Mouse (Mus musculus): Measurements from ENCODE around the gene Krtap26-1. TPM values are rescaled to one million over a fixed set of nuclear protein-coding genes. Genes with fewer than 3 reads are reported as not detected.

The Krtap26-1 gene
- polyA plus RNA-seq (2012) = not detected in 2 replicates

DNA sequence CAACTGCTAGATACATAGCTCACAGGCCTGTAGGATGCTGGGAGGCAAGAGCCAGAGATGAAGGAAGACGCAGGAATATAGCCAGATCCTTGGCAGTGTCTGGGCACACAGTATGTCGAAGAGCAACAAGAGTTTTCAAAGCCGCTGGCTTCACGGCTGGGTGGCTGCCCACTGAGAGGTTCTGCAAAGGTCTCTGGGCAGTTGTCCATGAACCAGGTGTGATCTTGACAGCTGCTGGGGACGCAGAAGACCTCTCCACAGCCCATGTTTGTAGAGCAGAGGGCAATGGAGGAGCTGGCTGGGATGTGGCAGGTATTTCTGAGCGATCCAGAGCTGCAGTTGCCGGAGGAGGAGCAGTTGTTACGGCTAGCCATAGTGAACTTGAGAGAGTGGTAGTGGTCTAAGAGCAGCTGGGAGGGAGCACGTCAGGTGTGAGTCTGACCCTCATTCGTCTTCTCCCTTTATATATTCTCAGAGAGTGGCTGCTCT is at the start of gene Krtap26-1:
Gene Krtap26-1 (minus strand): TSS at position 439 of the 489 bp plus-strand sequence.
- no peak for TF ChIP-seq GATA1 (IDR thresholded peaks at IDR 0.05; ENCODE audit: low read length)

DNA sequence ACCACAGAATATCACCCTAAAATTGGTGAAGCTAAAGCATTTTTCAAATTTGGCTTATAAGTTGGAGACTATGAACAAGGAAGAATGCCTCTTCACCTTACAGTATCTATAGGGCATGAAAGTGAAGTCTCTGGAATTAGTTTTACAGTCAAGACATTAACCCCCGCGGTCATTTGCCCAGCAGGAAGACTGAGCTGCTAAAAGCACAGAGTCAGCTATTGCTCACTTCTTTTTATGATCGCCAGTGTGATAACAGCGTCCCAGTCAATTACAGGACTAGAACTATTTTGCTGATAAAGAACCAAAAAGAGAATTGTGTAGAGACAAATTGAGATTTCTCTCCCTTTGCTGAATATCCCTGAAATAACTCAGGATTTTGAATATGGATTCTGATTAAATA is 48.7 kb upstream of the Krtap26-1 start:
- no peak for TF ChIP-seq GATA1 (IDR thresholded peaks at IDR 0.05; ENCODE audit: low read length)

DNA sequence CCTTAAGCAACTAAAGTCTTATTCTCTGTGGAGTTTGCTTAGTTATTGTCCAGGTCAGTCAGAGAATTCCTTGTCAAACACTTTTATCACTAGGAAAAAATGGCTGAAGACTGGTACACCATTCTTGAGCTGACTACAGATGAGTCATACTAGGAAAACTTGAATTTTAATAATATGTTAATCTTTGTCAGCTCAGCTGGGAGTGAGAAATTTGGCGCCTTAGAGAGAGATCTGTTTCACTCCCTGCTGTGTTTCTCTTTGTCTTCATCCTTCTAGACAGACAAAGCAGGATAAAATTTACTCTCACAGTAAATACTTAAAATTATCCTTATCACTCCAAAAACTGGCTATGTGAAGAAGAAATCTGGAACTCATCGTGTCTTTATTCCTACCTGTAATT is 33.7 kb upstream of the Krtap26-1 start:
- no peak for TF ChIP-seq GATA1 (IDR thresholded peaks at IDR 0.05; ENCODE audit: low read length)

DNA sequence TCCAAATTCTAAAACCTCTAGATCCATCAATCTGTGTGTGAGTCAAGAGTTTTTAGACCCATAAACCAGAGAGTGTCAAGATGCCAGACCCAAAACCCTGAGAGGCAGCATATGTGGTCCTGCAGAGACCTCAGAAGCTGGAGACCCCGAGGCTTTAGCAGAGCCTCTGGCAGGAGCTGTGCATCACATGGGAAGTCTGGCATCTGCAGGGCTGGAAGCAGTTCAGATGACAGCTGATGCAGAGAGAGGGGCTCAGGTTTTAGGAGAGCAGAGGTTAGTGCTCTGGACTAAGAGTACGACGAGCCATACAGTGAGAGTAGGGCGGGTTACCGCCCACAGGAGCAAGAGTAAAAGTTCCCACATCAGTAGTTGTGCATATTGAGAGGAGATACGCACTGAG is 31.5 kb upstream of the Krtap26-1 start:
- TF ChIP-seq GATA1 (IDR thresholded peaks at IDR 0.05; ENCODE audit: low read length) = no peak

DNA sequence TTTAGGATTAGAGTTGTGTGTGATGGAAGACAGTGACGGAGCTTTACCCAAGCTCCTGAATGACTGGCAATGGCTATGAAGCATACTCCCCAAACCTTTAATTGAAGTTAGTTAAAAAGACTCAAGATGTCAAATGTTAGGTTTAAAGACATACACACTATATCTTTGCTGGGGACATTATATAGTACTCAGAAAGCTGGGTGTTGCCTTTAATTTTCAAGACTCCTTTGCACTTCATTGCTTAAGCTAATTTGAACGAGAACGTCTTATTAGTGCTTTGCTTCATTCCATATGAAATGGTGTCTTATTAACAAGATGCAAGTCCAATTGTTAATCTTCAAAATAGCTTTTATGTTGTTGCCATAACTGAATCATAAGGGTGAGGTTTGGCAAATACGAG is 24.0 kb upstream of the Krtap26-1 start, which contains the start of gene Krtap27-1:
Gene Krtap27-1 (minus strand): TSS at position 101 of the 400 bp plus-strand sequence.
- TF ChIP-seq GATA1 (IDR thresholded peaks at IDR 0.05; ENCODE audit: low read length) = no peak

DNA sequence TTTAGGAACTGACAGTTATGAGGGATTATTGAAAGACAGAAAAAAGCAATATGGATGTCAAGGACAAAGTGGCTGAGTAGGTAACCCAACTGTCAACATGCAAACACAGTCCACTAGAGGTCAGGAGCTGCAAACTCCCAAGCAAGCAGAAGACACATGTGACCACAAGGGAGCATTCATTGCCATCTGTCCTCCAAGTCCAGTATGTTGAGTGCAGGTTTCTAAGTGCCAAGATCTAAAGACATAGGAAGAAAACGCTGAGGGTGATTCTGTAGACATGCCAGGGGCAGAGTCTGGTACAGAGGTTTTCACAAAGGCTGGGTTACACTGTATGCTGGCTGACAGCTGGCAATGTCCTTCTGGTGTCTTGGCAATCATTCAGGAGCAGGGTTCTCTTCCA is 9.8 kb upstream of the Krtap26-1 start:
- no peak for TF ChIP-seq GATA1 (IDR thresholded peaks at IDR 0.05; ENCODE audit: low read length)

DNA sequence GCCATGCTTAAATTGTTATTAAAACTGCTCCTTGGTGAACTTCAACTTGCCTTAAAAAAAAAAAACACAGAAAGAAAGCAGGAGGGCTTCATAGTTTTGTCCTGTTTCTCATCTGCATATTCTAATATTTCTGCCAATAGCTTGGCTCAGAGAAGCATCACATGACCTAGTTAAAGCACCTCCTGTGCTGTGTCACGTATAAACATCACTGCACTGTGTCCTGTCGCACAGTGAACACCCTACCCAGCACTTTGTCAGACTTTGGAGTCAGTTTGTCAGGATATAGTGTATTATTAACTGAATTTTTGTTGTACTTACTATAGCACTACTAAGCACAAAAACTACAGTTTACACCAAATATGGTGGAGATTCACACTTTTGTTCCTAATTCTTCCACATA is 4.4 kb upstream of the Krtap26-1 start:
- no peak for TF ChIP-seq GATA1 (IDR thresholded peaks at IDR 0.05; ENCODE audit: low read length)

DNA sequence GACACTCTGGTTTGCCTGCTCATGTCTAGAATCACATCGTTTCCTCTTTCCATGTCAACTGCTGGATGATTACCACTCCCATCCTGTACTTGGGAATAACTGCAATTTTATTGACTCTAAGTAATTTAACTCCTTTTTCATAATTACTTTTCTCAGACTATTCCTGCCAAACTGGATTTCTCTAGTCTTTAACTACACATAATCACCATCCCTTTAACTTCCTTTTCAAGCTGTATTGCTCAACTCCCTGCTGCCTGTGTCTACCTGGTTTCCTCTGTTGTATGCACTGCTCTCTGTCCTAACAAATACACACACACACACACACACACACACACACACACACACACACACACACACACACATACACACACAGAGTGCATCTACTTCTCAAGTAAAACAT is 3.5 kb upstream of the Krtap26-1 start:
- TF ChIP-seq GATA1 (IDR thresholded peaks at IDR 0.05; ENCODE audit: low read length) = no peak

DNA sequence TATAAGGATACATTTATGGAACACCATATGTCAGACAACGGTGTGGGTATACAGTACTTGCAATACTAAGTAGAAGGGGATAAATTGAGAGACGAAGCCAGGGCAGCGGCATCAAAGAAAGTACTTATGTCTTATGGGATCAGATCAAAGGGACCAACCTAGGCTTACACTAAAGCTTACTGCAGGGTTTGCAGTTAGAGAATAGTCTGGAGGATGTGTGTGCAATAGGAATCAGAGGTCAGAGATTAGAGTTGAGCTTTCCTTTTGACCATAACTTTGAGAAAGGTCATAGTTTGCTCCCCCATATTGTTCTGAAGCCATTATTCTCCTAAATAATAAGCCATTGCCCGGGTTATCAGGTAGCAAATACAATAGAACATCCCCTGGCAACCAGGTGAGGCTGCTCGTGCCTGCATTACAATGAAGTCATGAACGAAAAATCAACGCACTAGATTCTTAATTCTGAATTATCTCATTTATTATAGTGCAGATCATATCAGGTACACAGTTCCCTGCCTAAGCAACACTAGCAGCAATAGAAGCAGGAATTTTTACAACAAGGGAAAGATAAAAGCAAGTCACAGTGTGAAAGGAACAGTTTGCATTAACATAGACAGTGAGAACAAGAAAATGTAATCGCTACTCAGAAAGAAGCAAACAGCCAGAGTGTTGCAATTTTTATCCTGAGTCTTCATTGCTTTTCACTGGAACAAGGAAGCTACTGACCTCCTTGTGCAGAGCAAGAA is 1.1 kb downstream of the Krtap26-1 start:
- no peak for TF ChIP-seq GATA1 (IDR thresholded peaks at IDR 0.05; ENCODE audit: low read length)

DNA sequence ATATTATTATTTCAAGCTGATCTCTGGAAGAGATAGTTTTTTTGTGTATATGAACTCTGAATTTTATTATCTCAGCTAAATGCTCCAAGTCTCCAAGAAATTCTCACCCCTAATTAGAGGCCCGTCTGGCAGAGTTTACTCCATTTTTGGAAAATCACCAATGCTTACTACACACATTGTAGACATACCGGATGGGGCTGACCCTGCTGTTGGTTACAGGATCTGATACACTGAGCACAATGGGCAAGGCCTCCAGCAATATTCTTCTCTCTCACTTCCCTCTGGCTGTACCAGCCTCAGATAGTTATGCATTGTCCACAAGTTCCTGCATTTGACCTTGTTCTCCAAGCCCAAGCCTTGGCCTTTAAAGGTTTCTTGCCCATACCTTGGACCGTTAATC is 7.5 kb downstream of the Krtap26-1 start:
- no peak for TF ChIP-seq GATA1 (IDR thresholded peaks at IDR 0.05; ENCODE audit: low read length)

DNA sequence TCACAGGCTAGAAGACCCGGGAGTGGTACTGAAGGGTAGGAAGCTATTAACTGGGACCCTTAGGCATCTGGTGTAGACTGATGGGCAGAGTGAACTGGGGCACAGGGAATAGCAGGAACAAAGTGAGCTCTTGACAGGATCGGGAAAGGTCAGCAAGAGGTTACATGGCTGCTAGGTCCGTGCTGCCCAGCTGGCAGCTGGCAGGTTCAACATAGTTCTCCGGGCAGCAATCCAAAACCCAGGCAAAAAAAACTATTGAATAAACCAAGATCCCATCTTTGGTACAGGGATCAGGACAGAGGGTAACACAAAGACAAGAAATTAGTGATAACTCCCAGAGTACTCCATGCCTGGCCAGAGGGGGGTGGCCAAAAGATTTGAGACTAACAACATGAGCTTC is 12.5 kb downstream of the Krtap26-1 start:
- no peak for TF ChIP-seq GATA1 (IDR thresholded peaks at IDR 0.05; ENCODE audit: low read length)

DNA sequence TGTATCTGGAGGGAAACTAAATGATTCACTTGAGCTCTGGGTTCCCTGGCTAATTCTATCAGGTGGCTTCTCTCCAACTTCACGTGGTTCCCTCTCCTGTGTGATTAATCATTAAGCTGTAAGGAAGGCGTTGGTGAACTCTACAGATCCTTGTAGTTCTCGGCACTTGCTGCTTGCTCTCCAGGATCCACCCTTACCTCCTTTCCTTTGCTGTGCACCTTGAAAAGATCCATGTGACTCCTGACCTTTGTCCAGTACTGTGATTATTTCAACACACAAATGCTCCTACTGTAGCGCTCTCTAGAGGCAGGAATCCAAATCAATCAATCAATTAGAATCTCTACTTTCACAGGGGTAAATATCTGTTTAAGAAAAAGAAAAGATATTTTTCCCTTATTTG is 16.1 kb downstream of the Krtap26-1 start:
- TF ChIP-seq GATA1 (IDR thresholded peaks at IDR 0.05; ENCODE audit: low read length) = no peak

DNA sequence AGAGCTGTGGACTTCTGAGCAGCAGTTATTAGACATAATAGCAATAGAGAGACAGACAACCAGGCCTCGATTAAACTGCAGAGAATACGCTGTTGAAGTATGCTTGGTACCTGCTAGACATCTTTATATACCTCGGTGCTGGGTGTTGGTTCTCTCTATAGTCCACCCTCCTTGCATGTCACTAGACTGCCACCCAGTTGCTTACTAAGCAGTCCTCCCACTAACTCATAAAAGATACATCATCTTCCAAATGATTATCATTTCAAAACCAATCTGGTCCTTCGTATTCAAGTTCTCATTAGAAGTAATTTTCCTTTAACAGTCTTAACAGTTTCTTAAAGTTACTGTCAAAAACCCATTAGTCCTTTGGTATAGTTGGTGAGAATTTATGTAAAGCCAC is 20.0 kb downstream of the Krtap26-1 start, which contains the start of gene 2310079G19Rik:
Gene 2310079G19Rik (minus strand): TSS at position 101 of the 400 bp plus-strand sequence.
- TF ChIP-seq GATA1 (IDR thresholded peaks at IDR 0.05; ENCODE audit: low read length) = no peak

DNA sequence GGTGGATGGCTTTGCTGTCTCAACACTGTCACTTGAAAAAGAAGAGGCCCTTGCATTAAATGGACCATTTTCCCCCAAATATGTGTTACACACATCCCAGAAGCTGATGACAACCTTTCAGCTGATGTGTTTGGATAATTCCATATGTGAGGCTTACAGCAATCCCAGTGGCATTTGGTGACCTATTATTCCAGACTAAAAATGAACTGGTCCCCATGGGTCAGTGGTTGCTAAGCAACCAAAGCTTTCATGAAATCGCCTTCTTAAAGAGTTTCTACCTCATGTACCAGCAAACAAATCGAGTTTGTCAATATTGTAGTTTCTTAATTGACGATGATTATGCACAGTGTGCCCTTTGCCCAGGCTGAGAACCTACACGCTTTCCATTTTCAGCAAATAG is 34.9 kb downstream of the Krtap26-1 start:
- TF ChIP-seq GATA1 (IDR thresholded peaks at IDR 0.05; ENCODE audit: low read length) = no peak

DNA sequence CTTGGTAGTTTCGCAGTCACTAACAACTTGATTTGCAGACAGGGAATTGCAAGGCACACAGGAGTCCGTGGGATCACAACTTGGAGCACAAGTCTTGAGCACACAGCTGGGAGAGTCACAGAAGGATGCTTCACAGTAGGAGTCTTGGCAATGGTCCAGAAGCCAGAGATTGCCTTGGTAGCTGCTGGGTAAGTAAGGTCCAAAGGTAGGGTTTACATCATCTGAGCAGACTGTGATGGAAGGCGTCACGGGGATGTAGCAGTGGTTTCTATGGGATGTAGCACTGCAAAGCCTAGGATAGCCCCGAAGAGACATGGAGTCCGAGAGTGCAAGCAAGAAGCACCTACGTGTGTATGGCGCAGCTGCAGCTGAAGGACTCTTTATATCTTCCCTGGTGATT is 35.7 kb downstream of the Krtap26-1 start, which contains the start of gene Krtap24-1:
Gene Krtap24-1 (minus strand): TSS at position 358 of the 400 bp plus-strand sequence.
- no peak for TF ChIP-seq GATA1 (IDR thresholded peaks at IDR 0.05; ENCODE audit: low read length)

DNA sequence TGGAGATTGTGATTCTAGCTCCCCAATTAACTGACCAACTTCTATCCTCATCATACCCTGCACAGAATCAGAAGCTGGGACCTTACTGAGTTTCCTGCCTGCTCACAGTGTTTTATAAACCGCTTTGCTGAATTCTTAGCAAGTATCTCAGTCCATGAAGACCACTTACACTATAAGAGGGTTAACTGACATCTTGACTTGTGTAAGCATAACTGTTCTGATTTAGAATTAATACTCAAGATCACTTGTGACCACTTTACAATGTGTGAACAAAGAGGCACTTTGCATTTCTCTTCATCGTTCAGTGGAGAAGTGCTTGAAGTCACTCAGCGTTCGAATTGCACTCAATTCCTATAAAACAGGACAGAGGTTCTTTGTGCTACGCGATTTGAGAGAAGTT is 43.0 kb downstream of the Krtap26-1 start:
- no peak for TF ChIP-seq GATA1 (IDR thresholded peaks at IDR 0.05; ENCODE audit: low read length)

DNA sequence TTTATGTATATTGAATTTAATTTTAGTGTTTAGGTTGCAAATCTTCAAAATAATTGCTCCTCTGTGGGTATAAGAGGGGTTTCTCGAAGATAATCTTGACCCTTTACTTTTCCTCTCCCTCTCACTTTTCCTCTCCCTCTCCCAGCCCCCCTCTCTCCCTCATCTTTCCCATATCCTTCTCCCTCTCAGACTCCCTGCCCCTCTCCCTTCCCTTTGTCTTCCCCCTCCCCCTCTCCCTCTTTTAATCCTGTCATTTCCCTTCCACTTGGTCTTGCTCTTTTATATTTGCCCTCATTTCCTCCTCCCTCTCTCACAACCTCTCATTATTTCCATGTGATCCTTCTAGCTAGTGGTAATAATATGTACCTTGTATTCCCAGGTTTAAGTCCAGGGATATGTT is 45.1 kb downstream of the Krtap26-1 start:
- no peak for TF ChIP-seq GATA1 (IDR thresholded peaks at IDR 0.05; ENCODE audit: low read length)

All from G1E-ER4 (cell line).